Mouse (Mus musculus): ENCODE measurements around the gene Fhl3.
"Not testable (repeated sequence)": the region's sequence is repeated elsewhere in the genome, so short reads cannot be mapped to it uniquely, and the experiment has no call there.

Gene Fhl3

DNA sequence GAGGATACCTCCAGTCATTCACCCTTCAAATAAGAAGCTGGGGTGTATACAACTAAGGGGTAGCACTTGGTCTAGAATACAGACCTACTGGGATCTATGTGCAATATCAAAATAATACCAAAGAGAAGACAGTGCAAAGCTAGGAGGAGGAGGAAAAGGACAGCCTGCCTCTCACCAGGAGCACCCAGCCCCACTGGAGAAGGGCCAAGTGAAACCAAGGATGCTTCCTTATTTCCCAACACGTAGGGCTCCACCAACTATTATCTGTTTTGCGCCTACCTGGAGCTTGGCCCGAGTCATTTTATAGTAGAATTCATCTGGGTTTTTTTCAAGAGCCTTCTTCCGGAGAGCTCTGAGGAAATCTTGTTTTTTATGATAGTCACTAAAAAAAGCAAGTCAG lies 17.0 kb upstream of the Fhl3 start:
- DNase-seq (ENCODE audit: low spot score in 2 of 2), result no peak

DNA sequence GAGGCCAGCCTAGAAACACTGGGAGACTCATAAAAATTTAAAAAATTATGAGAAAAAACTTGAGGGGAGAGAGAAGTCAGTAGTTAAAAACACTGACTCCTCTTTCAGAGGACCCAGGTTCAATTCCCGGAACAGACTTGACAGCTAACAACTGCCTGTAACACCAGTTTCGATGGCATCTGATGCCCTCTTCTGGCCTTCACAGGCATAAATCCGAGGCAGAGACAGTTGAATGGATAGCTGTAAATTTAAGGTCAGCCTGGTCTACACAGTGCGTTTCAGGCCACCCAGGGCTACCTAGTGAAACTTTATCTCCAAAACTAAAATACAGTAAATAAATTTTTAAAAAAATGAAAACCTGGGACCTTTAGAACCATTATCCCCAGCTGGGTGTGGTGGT lies 15.5 kb upstream of the Fhl3 start:
- DNase-seq (ENCODE audit: low spot score in 2 of 2), result no peak

DNA sequence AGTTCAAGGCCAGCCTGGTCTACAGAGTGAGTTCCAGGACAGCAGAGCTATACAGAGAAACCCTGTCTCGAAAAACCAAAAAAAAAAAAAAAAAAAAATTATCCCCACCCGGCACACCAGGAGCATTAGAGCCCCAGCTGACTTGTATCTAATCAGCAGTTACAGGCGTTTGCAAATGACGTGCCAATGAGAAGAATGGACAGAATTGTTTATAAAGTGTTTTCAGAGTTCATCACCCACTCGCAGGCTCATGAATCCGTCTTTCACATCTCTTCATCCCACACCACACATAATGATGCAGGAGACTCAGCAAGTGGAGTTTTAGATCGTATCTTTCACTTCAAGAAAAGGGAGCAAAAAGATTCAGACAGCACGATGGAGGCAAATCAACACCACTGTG lies 15.0 kb upstream of the Fhl3 start:
- DNase-seq (ENCODE audit: low spot score in 2 of 2), result no peak

DNA sequence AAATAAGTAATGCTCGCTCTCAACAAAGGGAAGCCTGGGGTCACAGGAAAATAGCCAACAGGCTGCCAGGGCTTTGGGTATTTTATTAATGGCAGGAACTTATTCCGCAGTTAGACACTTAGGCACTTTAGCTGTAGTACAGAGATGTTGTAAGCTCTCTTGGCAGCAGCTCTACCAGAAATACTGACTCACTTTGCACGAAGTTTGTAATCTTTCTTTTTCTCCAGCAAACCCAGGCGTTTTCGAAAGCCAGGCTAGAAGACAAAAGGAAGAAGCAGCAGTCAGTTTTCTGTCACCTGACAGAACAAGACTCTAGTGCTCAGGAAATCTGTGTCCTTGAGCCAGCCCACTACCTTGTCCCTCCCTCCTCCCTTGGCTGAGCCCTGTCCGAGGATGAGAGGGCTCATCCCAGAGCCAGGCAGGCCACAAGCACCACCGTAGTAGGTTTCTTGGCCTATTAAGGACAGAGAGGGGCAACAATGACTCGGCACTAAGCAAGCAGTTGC lies 14.6 kb upstream of the Fhl3 start:
- DNase-seq (ENCODE audit: low spot score in 2 of 2), result no peak

DNA sequence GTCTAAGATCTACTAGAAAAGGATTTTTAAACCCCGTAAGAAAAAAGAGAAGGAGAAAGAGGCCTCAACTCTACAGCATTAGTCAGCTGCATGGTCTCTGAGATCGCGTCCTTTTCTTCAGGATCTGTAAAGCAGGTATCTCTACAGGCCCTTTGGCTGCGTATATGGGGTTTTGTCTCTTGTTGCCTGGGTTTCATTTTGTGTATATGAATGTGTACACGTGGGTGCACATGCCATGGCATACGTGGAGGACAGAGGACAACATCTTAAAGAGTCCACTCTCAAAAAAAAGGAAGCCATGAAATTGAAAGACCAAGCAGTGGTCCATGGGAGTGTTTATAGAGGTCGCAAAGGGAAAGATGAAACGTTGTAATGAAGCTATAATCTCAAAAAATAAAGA lies 9.0 kb upstream of the Fhl3 start:
- DNase-seq (ENCODE audit: low spot score in 2 of 2), result no peak

DNA sequence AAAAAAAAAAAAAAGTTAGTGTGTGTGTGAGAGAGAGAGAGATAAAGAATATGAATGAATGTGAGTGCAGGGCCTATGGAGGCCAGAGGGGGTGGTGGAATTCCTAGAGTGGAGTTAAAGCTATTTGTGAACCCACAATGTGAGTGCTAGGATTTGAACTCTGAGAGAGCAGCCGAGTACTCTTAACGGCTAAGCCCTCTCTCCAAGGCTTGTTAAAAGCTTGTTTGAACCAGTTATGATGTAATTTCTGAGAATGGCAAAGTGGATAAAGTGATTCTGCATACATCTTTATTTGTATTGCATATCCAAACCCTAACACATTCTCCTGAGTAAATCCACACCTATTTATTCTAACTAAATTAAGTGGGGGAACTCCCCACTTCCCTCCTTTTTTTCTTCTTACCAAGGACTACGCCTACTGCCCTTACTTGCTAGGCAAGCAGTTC lies 8.1 kb upstream of the Fhl3 start:
- no peak for DNase-seq (ENCODE audit: low spot score in 2 of 2)

DNA sequence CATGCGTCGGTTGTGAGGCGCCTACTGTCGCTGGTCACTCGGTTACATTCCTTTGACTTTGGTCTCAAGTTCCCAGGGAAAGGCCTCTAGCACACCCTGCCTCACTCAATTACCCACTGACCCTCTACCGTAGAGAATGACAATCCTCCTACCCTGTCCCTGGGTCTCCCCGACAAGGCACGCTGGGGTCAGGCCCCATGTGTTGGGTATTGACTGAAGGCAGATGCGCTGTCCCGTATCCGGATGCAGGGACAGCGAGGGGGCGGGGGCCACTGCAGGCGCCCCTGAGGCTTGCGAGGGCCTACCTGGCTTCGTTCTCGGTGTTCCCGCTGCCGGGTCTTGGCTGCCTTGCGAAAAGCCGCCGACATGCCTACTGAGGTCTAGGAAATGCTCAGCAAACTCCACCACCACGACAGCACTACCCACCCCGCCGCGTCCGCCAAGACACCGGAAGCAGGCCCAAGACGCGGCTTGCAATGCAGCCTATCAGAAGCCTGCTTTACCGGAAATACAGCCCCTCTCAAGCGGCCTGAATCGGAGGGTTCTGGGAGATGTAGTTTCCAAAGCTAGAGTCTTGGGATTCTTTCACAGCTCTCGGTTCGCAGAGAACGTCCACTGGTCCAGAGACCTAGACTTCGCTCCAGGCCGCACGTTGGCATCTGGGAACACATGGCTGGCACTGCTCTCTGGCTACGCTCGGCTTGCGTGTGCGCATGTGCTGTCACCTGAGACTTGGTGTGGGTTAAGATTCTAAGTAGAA lies 7.2 kb upstream of the Fhl3 start, which contains the start of gene Utp11:
Gene Utp11, minus strand, starts transcription at position 466 of the 760 bp plus-strand sequence.
- DNase-seq (ENCODE audit: low spot score in 2 of 2), result peak; percentile 79 to 87

DNA sequence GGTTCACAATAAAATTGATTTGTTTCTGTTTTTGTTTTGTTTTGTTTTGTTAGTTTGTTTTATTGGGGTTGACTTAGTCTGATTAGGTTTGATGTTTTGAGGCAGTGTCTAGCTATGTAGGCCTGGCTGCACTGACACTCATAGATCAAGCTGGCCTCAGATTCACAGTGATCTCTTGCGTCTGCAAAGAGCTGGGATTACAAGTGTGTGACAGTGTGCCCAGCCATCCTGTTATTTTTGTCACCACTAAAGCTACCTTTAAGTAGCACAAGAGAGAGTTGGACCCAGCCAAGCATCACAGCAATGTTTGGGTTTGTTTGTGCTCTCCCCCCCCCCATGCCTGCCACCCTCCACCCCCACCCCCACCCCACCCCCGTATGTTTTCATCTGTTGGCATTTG lies 5.9 kb upstream of the Fhl3 start:
- DNase-seq (ENCODE audit: low spot score in 2 of 2), result no peak

DNA sequence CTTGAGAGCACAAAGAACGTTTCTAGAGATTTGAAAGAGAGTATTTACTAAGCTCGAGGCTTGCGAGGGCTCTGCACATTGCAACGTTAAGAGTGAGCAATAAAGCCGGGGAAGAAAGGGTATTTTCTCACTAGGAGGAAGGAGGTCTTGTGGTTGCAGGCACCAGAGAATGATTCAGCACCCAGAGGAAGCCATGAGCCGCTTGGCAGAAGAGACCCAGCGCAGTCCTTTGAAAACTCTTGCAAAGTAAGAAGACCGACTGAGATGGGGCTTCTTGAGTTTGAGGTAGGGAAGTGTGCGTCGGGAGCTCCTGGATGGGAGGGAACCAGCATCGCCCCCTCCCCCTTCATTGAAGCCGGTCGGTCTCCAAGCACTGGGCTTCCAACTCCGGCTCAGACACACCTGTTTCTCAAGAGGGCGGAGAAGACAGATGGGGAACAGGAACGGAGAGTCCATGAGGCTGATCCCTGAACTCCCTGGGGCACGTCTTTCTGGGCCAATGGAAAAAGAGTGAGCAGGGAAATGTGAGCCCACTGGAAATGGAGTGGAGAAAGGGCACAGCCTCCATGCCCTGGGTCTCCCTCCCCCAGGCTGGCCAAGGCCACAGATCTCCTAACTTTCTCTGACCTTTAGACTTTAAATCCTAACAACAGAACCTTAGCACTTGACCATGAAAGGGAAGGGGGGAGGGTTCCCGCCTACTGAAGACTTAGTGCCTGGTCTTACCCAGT lies 4.5 kb upstream of the Fhl3 start:
- no peak for DNase-seq (ENCODE audit: low spot score in 2 of 2)

DNA sequence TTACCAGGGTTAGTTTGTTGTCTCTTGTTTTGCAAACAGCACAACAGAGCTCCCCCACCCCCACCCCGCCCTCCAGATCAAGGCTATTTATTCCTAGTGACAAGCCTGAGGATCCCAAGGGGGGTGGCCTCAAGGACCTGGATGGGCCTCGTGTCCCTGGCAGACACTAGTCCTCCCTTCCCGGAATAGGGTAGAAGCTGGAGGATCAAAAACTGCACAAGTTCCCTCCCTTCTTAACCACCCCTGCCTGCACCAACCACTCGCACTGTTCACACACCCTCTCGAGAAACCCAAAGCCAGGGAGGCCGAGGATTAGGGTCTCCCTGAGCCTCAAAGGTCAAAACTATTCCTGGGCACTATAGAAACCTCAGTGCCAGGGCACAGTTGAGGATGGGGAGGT lies 710 bp upstream of the Fhl3 start:
- DNase-seq (ENCODE audit: low spot score in 2 of 2), result no peak

DNA sequence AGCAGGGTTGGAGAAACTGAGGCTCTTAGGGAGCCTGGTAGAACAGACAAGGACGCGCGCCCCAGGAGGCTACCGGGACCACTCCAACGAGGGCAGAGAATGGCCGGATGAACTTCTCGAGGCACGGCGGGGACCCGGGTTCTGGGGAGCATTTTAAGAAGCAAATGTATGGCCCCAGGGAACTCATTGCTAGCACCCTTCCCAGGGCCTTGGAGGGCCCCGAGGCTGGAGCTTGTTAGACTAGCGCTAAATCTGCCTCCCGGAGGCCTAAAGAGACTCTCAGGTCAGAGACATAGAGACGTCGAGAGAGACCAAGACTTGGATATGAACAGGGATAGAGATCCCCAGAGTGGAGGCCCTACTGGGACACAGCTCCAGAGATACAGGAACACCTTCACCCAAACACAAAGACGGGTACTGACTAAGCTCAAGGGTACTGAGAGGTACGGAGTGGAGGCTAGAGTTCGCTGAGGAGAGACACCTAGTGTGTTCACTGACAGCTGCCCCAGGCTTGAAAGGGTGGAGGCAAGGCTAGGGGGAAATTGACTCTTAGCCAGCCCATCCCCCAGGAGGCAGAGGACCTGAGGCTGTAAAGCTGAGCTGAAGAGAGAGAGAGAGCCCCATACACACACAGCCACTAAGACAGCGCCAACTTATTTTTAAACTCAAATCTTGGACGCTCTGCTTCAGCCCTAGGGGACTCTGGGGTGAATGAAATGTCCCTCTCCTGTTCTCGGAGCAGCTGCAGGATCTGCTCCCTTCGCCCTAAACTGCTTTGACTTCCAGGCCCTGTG lies 748 bp downstream of the Fhl3 start:
- DNase-seq (ENCODE audit: low spot score in 2 of 2), result peak in 1 of 2 experiments; percentile 34

DNA sequence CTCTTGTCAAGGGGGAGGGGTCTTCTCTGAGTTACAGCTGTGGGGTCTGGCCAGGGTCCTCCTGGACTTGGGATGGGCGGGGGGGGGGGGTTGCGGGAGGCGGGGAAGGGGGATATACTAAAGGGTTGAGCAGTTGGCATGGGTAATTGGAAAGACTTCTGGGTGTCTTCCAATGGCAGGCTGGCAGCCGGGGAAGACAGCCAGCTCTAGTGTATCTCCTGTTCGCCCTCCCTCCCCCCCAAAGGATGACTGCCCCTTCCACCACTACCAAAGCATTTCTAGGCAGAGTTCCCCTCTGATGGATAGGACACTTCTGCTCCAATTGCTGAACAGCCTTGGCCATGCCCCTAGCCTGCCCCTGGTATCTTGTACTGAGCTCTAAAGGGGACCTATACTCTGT lies 1.4 kb downstream of the Fhl3 start:
- no peak for DNase-seq (ENCODE audit: low spot score in 2 of 2)

DNA sequence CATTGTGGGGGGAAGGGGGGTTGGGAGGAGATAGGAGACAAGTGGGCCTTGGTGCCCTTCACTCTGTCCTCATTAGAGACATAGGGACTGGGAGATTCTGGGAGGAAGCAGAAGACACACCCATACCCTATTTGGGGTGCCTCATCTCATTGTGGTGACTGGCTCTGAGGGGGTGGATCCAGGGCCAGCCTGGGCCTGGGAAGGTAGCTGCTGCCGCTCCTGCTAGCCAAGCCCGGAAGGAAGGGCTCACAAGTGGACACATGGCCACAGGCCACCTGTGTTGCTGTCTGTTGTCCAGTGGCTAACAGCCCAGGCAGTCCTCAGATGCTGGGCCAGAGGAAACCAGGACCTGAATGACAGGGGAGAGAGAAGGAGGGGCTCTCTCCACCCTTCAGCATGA lies 2.9 kb downstream of the Fhl3 start:
- no peak for DNase-seq (ENCODE audit: low spot score in 2 of 2)

DNA sequence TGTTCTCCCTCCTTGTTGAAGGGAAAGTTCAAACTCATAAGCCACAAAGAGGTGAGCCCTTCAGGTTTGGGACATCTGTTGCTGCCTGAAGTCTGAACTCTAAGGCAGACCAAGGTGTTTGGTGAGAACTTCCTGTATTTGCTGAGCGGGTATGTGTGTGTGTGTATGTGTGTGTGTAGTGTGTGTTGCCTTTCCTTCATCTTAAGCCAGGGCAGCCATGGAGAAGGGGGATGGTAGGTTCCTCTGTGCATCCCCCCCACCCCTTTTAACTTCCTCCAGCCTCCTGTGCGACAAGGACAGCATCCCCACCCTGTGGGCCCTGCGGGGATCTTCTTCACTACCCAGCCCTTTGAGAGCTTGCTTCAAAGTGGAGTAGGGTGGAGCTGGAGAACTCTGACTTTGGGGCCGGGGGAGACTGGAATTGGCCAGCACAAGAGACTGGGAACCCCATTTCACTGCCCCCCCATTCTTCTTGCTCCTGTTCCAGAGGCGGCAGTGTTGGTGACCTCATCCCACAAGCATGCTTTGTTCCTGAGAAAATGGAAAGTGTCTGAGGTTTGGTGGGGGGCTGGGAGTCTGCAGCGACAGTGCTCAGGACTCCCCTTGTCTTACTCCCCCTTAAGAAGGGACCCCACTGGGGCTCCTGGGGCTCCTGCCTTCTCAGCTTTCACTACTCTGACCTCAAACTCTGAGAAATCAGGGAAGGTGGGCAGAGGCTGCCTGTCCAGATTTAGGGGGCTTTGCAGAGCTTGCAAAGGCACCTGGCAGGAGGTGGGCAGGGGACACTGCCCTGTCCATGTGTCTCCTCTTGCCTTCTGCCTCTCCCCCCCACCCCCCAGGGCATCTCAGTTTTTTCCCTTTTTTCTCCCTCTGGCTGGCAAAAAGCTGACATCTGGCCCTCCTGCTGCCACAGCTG lies 3.6 kb downstream of the Fhl3 start:
- DNase-seq (ENCODE audit: low spot score in 2 of 2), result no peak

DNA sequence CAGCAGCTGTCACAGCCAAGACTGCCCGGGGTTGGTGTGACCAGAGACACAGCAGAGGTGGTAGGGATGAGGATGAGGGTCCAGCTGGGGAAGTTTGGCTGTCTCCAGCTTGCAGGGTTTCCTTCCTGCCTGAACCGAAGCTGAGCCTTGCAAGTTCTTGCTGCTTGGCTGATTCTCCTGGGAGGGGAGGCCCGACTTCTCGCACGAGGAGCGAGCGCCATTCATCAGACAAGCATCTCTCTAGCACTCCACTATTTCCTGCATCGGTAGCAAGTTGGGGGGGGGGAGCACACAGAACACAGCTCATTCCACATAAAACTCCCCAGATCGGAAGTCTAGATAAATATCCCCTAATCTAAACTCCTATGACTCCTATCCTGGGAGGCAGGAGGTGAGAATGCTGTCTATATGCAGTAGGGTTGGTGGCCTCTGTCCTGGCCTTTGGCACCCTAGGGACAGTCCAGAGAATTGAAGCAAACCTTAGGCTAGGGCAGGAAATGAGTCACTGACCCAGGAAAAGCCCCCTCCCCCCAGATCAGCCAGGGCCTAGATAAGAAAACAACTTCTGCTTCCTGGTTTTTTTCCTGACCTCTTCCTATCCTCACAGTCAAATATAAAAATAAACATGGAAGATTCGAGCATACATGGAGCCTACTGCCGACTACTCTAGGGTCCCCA lies 4.4 kb downstream of the Fhl3 start:
- no peak for DNase-seq (ENCODE audit: low spot score in 2 of 2)

DNA sequence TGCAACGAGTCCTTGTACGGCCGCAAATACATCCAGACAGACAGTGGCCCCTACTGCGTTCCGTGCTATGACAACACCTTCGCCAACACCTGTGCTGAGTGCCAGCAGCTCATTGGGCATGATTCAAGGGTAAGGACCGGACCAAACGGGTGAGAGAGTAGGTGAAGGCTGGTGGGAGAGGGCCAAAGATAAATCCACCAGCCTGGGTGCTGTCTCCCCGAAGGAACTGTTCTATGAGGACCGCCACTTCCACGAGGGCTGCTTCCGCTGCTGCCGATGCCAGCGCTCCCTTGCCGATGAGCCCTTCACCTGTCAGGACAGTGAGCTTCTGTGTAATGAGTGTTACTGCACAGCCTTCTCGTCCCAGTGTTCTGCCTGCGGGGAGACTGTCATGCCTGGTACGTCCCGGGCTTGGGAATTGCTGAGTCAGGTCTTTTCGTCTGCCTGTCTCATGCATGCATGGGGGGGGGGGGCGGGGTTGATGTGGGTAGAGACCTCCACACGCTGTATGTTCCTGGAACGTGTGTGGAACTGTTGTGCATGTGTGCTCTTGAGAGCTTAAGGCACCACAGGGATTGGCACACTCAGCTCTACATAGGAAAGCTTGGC lies 5.3 kb downstream of the Fhl3 start:
- DNase-seq (ENCODE audit: low spot score in 2 of 2), result no peak

DNA sequence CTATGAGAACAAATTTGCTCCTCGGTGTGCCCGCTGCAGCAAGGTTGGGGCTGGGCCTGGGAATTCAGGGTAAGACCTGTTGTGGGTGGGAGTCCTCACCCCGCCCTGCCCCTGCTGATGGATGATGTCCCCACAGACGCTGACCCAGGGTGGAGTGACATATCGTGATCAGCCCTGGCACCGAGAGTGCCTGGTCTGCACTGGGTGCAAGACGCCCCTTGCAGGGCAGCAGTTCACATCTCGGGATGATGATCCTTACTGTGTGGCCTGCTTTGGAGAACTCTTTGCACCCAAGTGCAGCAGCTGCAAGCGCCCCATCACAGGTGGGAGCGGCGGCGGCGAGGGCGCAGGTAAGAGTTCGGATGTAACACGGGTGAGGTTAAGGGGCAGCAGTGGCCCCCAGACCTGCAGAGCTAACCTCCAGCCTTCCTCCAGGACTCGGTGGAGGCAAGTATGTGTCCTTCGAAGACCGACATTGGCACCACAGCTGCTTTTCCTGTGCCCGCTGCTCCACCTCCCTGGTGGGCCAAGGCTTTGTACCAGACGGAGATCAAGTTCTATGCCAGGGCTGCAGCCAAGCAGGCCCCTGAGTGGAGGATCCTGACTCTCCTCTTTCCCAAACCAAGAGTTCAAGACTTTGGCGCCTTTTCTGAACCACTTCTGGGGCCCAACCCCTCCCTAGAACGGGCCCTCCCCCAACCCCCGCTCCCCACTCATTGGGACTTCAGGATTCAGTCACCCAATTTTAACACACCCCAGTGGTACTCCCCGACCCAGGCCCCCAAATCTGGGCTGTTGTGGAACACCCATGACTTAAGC lies 7.1 kb downstream of the Fhl3 start:
- DNase-seq (ENCODE audit: low spot score in 2 of 2), result not testable (repeated sequence)

DNA sequence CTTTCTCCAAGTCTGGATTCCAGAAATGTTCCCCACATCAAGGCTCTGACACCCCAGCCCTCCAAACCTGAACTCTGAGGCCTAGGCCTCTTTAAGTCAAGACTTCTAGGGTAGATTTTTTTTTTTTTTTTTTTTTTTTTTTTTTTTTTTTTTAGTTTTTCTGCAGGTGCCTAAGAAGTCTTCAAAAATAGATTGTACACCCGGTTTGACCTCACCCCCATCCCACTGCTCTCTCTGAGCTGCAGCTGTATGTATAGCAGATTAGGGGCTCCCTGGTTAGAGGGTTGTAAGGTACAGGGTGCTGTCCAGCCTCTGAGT lies 7.7 kb downstream of the Fhl3 start:
- DNase-seq (ENCODE audit: low spot score in 2 of 2), result not testable (repeated sequence)
